Mouse (Mus musculus) left cerebral cortex, postnatal 25 days (tissue): ENCODE measurements at regions not wholly inside any gene's neighbourhood (a gene's known extent, or its start where the extent isn't known, plus 50 kb on each side); places are given as distances from the start of the nearest gene placed in this dataset.
"Not testable (repeated sequence)": the region's sequence is repeated elsewhere in the genome, so short reads cannot be mapped to it uniquely, and the experiment has no call there.

Source experiments
- DNase-seq, 2 experiments: peaks; one replicate each; pipeline ENCODE4 v3.0.0; 2022; ENCODE audit warnings: low spot score in 2 of 2, mixed read lengths in 1 of 2
- intact Hi-C: fragments of 180-260 bp; cut with DNase I; formaldehyde crosslinking; loops from one replicate; pipeline ENCODE4 v1.15.1; 2025

- DNase-seq = no peak
- intact Hi-C loops = no loop called here
Measured at GRCm38 (mm10) chr3:133659759-133660158, 114.8 kb upstream of the Tet2 start.

GRCm38 (mm10) chr3:133661303-133661702 lies 116.4 kb upstream of the Tet2 start:
- intact Hi-C loops = no loop called here
- DNase-seq = no peak

GRCm38 (mm10) chr3:133664914-133665313 lies 120.0 kb upstream of the Tet2 start:
- DNase-seq = no peak
- intact Hi-C loops = no loop called here

- intact Hi-C loops = no loop called here
- no peak for DNase-seq
Measured at GRCm38 (mm10) chr3:133665425-133666317, 120.7 kb upstream of the Tet2 start.

- intact Hi-C loops = no loop called here
- DNase-seq = peak; percentile 35 to 84
Measured at GRCm38 (mm10) chr3:133672742-133673447, 128.0 kb upstream of the Tet2 start.

- DNase-seq = no peak
- intact Hi-C loops = no loop called here
Measured at GRCm38 (mm10) chr3:133677892-133678291, 133.0 kb upstream of the Tet2 start.

GRCm38 (mm10) chr3:133679891-133680290 lies 135.0 kb upstream of the Tet2 start:
- intact Hi-C loops = no loop called here
- no peak for DNase-seq

GRCm38 (mm10) chr3:133680343-133680742 lies 135.4 kb upstream of the Tet2 start:
- intact Hi-C loops = no loop called here
- no peak for DNase-seq

- no peak for DNase-seq
- intact Hi-C loops = no loop called here
Measured at GRCm38 (mm10) chr3:133680805-133681204, 135.9 kb upstream of the Tet2 start.

GRCm38 (mm10) chr3:133684196-133684743 lies 139.3 kb upstream of the Tet2 start:
- DNase-seq = no peak
- intact Hi-C loops = no loop called here

GRCm38 (mm10) chr3:133684747-133685146 lies 139.8 kb upstream of the Tet2 start:
- intact Hi-C loops = no loop called here
- no peak for DNase-seq

- intact Hi-C loops = no loop called here
- no peak for DNase-seq
Measured at GRCm38 (mm10) chr3:133685393-133685792, 140.5 kb upstream of the Tet2 start.

- DNase-seq = peak; percentile 17 to 82
- intact Hi-C loops = no loop called here
Measured at GRCm38 (mm10) chr3:133694057-133694456, 149.1 kb upstream of the Tet2 start.

GRCm38 (mm10) chr3:133696122-133696521 lies 151.2 kb upstream of the Tet2 start:
- DNase-seq = no peak
- intact Hi-C loops = no loop called here

GRCm38 (mm10) chr3:133704849-133705248 lies 159.9 kb upstream of the Tet2 start:
- DNase-seq, intact Hi-C loops: not testable (repeated sequence)

- DNase-seq = no peak
- intact Hi-C loops = no loop called here
Measured at GRCm38 (mm10) chr3:133711518-133711917, 166.6 kb upstream of the Tet2 start.

- intact Hi-C loops = no loop called here
- DNase-seq = no peak
Measured at GRCm38 (mm10) chr3:133722550-133723290, 177.8 kb upstream of the Tet2 start.

GRCm38 (mm10) chr3:133726831-133727230 lies 181.9 kb upstream of the Tet2 start:
- intact Hi-C loops = no loop called here
- DNase-seq = no peak

GRCm38 (mm10) chr3:133735603-133736002 lies 190.7 kb upstream of the Tet2 start:
- no peak for DNase-seq
- intact Hi-C loops = no loop called here

- no peak for DNase-seq
- intact Hi-C loops = no loop called here
Measured at GRCm38 (mm10) chr3:133738936-133739335, 194.0 kb upstream of the Tet2 start.
